Mouse (Mus musculus) liver, embryonic 15.5 days (tissue): Measurements from ENCODE around the gene Eps8l1. TPM values are rescaled to one million over a fixed set of nuclear protein-coding genes. Genes with fewer than 3 reads are reported as not detected.

Experiments
- ATAC-seq: fragments of 200-750 bp; cut with Nextera tagmentation; 2 replicates; pipeline ENCODE4 v1.8.0; 2017; ENCODE audit warnings: moderate number of reproducible peaks, mild to moderate bottlenecking, moderate library complexity; ENCODE audit not compliant: insufficient read depth
- H3K27ac ChIP-seq: fragments of 300-500 bp; sonication (generic); replicated peaks from 2 replicates; pipeline ENCODE4 v1.5.1; 2015; ENCODE audit warnings: mild to moderate bottlenecking, inconsistent platforms
- H3K27me3 ChIP-seq: fragments of 300-500 bp; sonication (generic); 2 replicates; pipeline ENCODE4 v1.6.1; 2015; ENCODE audit warnings: mild to moderate bottlenecking, inconsistent platforms
- H3K36me3 ChIP-seq: fragments of 300-500 bp; sonication (generic); replicated peaks from 2 replicates; pipeline ENCODE4 v1.6.1; 2015; ENCODE audit warnings: moderate library complexity, mild to moderate bottlenecking, inconsistent platforms
- H3K4me1 ChIP-seq: fragments of 300-500 bp; sonication (generic); replicated peaks from 2 replicates; pipeline ENCODE4 v1.6.1; 2015; ENCODE audit warnings: inconsistent platforms
- H3K4me2 ChIP-seq: fragments of 300-500 bp; sonication (generic); 2 replicates; pipeline ENCODE4 v1.6.1; 2015; ENCODE audit warnings: moderate library complexity, mild to moderate bottlenecking, inconsistent platforms
- H3K4me3 ChIP-seq: fragments of 300-500 bp; sonication (generic); replicated peaks from 2 replicates; pipeline ENCODE4 v1.5.1; 2015; ENCODE audit warnings: mild to moderate bottlenecking, inconsistent platforms
- H3K9ac ChIP-seq: fragments of 300-500 bp; sonication (generic); 2 replicates; pipeline ENCODE4 v1.6.1; 2015; ENCODE audit warnings: moderate library complexity, mild to moderate bottlenecking, inconsistent platforms
- H3K9me3 ChIP-seq: fragments of 300-500 bp; sonication (generic); replicated peaks from 2 replicates; pipeline ENCODE4 v1.6.1; 2016; ENCODE audit warnings: inconsistent platforms
- WGBS: fragments of 180-500 bp; shearing (Covaris S2); methylation state at CpG from one replicate; pipeline ENCODE4 v1.1.7; 2015; ENCODE audit warnings: mixed read lengths; ENCODE audit not compliant: insufficient replicate concordance; 5-methylcytosine and 5-hydroxymethylcytosine counted together
- polyA plus RNA-seq: library from polyadenylated mRNA; unstranded; fragments of >200 nt; fragmentation: Nextera tagmentation; extraction: Ambion mirVana; gene quantifications from 2 replicates; pipeline ENCODE4 v1.2.1, GENCODE M21; 2015

Gene Eps8l1
- polyA plus RNA-seq, 1 experiment from 2014 or later = 1.8 TPM

GRCm38 (mm10) chr7:4478796-4479291 is 18.4 kb downstream of the Eps8l1 start:
- no peak for ATAC-seq
- Histone ChIP-seq H3K4me1 (peaks cover 8% of the 10 kb centered on the region; the same call in 1 of the 2 replicates), H3K27ac (no peak overlapping the region), H3K9me3 (no peaks in the 10 kb centered on the region), H3K4me3 (peak overlapping the region; percentile 47), H3K4me2 (peak overlapping the region; percentile 60), H3K36me3 (peaks cover 31% of the 10 kb centered on the region), H3K27me3 (peaks cover 60% of the 10 kb centered on the region), H3K9ac (no peak overlapping the region)
- WGBS = 9% methylated on average over 16 of the region's 16 CpGs

GRCm38 (mm10) chr7:4479674-4480073 is 19.2 kb downstream of the Eps8l1 start:
- ATAC-seq = no peak
- Histone ChIP-seq H3K9ac (no peak overlapping the region), H3K9me3 (no peaks in the 10 kb centered on the region), H3K36me3 (peaks cover 39% of the 10 kb centered on the region), H3K27ac (no peak overlapping the region), H3K4me2 (no peak overlapping the region), H3K27me3 (peaks cover 52% of the 10 kb centered on the region), H3K4me1 (peaks cover 8% of the 10 kb centered on the region; the same call in 1 of the 2 replicates), H3K4me3 (no peak overlapping the region)
- 43% methylated on average over 6 of the region's 6 CpGs for WGBS

- Histone ChIP-seq H3K9ac (no peak overlapping the region), H3K4me3 (no peak overlapping the region), H3K9me3 (no peaks in the 10 kb centered on the region), H3K4me1 (peaks cover 8% of the 10 kb centered on the region; the same call in 1 of the 2 replicates), H3K27me3 (peaks cover 27% of the 10 kb centered on the region), H3K27ac (no peak overlapping the region), H3K4me2 (no peak overlapping the region), H3K36me3 (peaks cover 60% of the 10 kb centered on the region)
- 79% methylated on average over 12 of the region's 12 CpGs for WGBS
- ATAC-seq = no peak
These were observed 21.8 kb downstream of the Eps8l1 start for GRCm38 (mm10) chr7:4482281-4482680.

GRCm38 (mm10) chr7:4491308-4491707 is 30.8 kb downstream of the Eps8l1 start:
- no peak overlapping the region for H3K4me3 ChIP-seq
- no peak overlapping the region for H3K9ac ChIP-seq
- H3K27me3 ChIP-seq = no peaks in the 10 kb centered on the region
- H3K9me3 ChIP-seq = no peaks in the 10 kb centered on the region
- ATAC-seq = 0 out of 2 replicates have a peak, but pooled peaks have one; percentile 19
- H3K4me2 ChIP-seq = no peak overlapping the region
- peaks cover 67% of the 10 kb centered on the region for H3K36me3 ChIP-seq
- peaks cover 44% of the 10 kb centered on the region for H3K4me1 ChIP-seq
- no peak overlapping the region for H3K27ac ChIP-seq
- 40% methylated on average over 6 of the region's 6 CpGs for WGBS

- Histone ChIP-seq H3K4me3 (no peak overlapping the region), H3K4me1 (peaks cover 44% of the 10 kb centered on the region), H3K27me3 (no peaks in the 10 kb centered on the region), H3K36me3 (peaks cover 75% of the 10 kb centered on the region), H3K4me2 (no peak overlapping the region), H3K9me3 (no peaks in the 10 kb centered on the region), H3K9ac (no peak overlapping the region), H3K27ac (no peak overlapping the region)
- peak; percentile 27; the same call in 1 of the 2 replicates for ATAC-seq
- 62% methylated on average over 13 of the region's 13 CpGs for WGBS
These were observed 32.1 kb downstream of the Eps8l1 start for GRCm38 (mm10) chr7:4492284-4493224.

- peaks cover 53% of the 10 kb centered on the region for H3K4me1 ChIP-seq
- WGBS = 16% methylated on average over 1 of the region's 1 CpGs
- H3K4me2 ChIP-seq = no peak overlapping the region
- H3K27me3 ChIP-seq = no peaks in the 10 kb centered on the region
- no peaks in the 10 kb centered on the region for H3K9me3 ChIP-seq
- peaks cover 73% of the 10 kb centered on the region for H3K36me3 ChIP-seq
- H3K4me3 ChIP-seq = no peak overlapping the region
- peak; percentile 29; the same call in 1 of the 2 replicates for ATAC-seq
- H3K27ac ChIP-seq = no peak overlapping the region
- H3K9ac ChIP-seq = no peak overlapping the region
These were observed 33.5 kb downstream of the Eps8l1 start for GRCm38 (mm10) chr7:4493991-4494390.

- WGBS = 71% methylated on average over 3 of the region's 3 CpGs
- no peak overlapping the region for H3K27ac ChIP-seq
- no peak overlapping the region for H3K9ac ChIP-seq
- no peaks in the 10 kb centered on the region for H3K9me3 ChIP-seq
- no peaks in the 10 kb centered on the region for H3K27me3 ChIP-seq
- no peak overlapping the region for H3K4me3 ChIP-seq
- H3K36me3 ChIP-seq = peaks cover 53% of the 10 kb centered on the region
- ATAC-seq = no peak
- peaks cover 60% of the 10 kb centered on the region for H3K4me1 ChIP-seq
- no peak overlapping the region for H3K4me2 ChIP-seq
These were observed 36.0 kb downstream of the Eps8l1 start for GRCm38 (mm10) chr7:4496468-4496867.

GRCm38 (mm10) chr7:4497271-4497903 is 36.9 kb downstream of the Eps8l1 start:
- 81% methylated on average over 9 of the region's 9 CpGs for WGBS
- ATAC-seq = no peak
- no peak overlapping the region for H3K27ac ChIP-seq
- H3K27me3 ChIP-seq = no peaks in the 10 kb centered on the region
- H3K36me3 ChIP-seq = peaks cover 44% of the 10 kb centered on the region
- H3K4me2 ChIP-seq = no peak overlapping the region
- H3K4me3 ChIP-seq = no peak overlapping the region
- H3K4me1 ChIP-seq = peaks cover 57% of the 10 kb centered on the region
- H3K9ac ChIP-seq = no peak overlapping the region
- H3K9me3 ChIP-seq = no peaks in the 10 kb centered on the region

GRCm38 (mm10) chr7:4498251-4498650 is 37.8 kb downstream of the Eps8l1 start:
- H3K9me3 ChIP-seq = no peaks in the 10 kb centered on the region
- H3K27me3 ChIP-seq = no peaks in the 10 kb centered on the region
- peak overlapping the region; percentile 84; the same call in 1 of the 2 replicates for H3K4me2 ChIP-seq
- no peak for ATAC-seq
- 47% methylated on average over 9 of the region's 9 CpGs for WGBS
- H3K4me1 ChIP-seq = peaks cover 57% of the 10 kb centered on the region
- H3K4me3 ChIP-seq = no peak overlapping the region
- no peak overlapping the region for H3K9ac ChIP-seq
- peaks cover 35% of the 10 kb centered on the region for H3K36me3 ChIP-seq
- H3K27ac ChIP-seq = no peak overlapping the region

- H3K4me3 ChIP-seq = no peak overlapping the region
- no peak for ATAC-seq
- peaks cover 55% of the 10 kb centered on the region for H3K4me1 ChIP-seq
- H3K36me3 ChIP-seq = peaks cover 34% of the 10 kb centered on the region
- no peak overlapping the region for H3K27ac ChIP-seq
- peak overlapping the region; percentile 84 for H3K4me2 ChIP-seq
- no peaks in the 10 kb centered on the region for H3K27me3 ChIP-seq
- peak overlapping the region; percentile 97; the same call in 1 of the 2 replicates for H3K9ac ChIP-seq
- H3K9me3 ChIP-seq = no peaks in the 10 kb centered on the region
- 83% methylated on average over 4 of the region's 4 CpGs for WGBS
These were observed 38.6 kb downstream of the Eps8l1 start for GRCm38 (mm10) chr7:4499034-4499433.
